Mouse (Mus musculus): ENCODE measurements around the gene Copz1.

The Copz1 gene

GRCm38 (mm10) chr15:103292673-103293345, 20.3 kb downstream of the Copz1 start:
- DNase-seq (ENCODE audit: low spot score), result no peak

DNA sequence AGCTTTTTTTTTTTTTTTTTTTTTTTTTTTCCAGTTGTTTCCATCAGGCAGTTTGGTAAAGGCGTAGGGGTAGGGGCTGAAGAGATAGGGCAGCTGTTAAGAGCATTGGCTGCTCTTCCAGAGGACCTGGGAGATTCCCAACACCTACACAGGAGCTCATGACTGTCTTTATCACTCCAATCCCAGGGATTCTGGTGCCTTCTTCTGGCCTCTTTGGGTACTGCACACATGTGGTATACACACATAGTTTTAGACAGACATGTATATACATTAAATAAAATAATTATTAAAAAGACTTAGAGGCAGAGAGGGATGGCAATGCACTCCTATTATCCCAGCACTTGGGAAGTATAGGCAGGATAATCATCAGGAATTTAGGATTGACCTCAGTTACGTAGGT, 20.9 kb downstream of the Copz1 start:
- DNase-seq (ENCODE audit: low spot score), result no peak

DNA sequence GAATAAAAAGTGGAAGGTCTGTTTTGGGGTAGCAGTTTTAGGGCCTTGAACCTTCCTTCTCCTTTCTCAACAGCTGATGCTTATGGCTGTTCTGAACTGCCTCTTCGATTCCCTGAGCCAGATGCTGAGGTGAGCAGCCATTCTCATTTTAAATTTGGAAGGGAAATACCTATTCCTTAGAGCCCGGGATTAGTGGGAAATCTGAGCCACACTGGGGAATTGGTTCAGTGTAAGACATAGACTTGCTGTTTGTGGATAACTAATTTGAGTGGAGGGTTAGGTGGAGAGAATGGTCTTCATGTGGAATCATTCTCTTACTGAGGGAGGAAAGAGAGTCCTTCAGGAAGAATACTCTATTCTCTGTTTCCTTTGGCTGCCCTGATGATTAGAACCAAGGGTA, 22.1 kb downstream of the Copz1 start:
- DNase-seq (ENCODE audit: low spot score), result no peak

DNA sequence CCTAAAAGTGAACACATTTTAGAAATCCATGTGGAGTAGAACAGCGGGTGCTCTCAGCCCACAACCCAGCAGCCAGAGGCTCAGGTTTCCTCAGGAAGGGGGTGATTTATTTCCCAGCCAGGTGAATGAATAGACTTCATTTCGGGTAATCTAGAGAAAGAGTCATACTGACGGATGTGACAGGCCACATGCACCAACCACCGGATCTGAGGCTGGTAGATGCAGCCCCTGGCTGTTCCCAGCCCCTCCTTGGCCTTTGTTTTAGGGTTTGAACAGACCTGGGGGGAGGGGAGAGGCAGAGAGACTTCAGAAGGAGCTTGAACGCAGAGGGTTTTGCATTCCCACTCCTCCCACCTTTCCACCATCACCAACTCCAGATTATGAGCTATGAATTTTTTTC, 23.3 kb downstream of the Copz1 start:
- DNase-seq (ENCODE audit: low spot score), result no peak

DNA sequence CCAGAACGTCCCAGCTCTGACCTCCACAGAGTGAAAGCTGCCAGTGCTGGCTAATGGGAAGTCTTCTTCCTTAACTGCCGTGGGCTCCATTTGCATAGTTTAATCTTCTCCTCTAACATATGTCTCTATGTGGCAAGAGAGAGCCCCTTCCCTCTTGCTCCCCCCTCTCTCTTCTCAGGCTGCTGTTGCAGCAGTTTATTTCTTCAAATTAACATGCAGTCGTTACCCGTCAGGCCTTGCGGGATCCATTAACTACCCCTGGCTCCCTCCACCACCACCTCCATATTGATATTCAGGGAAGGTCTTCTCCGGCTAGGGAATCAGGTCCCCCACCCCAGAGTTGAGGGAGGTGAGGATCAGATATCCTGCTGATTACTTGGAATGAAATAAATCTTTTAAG, 24.8 kb downstream of the Copz1 start:
- no peak for DNase-seq (ENCODE audit: low spot score)

DNA sequence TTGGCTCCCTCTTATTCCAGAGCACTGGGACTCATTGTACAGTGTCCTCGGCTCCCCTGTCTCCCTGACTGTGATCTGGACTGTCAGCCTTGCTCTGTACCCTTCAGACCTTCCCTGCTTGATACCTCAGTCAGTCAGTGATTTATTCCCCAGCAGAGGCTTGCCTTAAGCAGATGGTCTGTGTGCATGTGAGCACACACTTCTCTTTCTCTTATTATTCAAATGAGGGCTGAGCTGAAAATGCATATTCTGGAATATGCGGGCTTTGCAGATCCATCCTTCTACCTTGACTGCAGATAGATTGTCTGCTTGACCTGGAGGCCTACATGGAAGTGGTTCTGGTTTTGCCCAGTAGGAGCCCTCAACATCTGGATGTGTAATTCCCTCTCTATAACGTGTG, 25.5 kb downstream of the Copz1 start:
- DNase-seq (ENCODE audit: low spot score), result no peak

DNA sequence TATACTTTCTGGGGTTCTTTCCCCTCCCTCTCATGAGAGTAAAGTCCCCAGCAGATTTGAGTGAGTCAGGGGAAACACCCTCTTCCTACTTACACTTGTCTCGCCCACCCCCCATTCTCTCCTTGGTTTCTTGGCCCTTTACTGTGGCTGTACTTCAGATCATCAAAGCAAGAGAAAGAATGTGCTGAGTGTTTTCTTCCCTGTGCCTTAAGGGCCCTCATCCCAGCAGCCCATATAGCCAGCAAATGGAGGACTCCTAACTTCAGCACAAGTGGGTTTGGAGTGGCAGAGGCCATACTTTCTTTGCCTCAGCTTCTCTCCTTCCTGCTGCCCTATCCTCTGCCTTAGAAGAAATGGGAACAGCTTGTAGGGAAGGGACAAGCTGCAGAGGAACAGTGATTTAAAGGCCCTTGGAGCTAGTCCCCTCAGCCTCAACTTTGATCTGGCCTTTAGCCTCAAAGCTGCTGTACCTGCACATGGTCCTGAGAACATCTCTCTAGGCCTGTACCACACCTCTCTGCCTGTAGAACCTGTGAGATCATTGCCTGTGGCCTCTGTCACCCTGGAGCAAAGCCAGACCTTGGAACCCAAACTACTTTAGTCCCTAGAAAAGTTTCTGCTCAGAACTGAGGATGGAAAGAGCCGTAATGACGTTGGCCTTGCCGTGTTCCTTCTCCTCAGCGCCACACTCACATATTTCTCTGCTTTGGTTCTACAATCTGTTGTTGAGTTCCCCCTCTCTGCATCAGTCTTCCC, 26.5 kb downstream of the Copz1 start:
- no peak for DNase-seq (ENCODE audit: low spot score)

DNA sequence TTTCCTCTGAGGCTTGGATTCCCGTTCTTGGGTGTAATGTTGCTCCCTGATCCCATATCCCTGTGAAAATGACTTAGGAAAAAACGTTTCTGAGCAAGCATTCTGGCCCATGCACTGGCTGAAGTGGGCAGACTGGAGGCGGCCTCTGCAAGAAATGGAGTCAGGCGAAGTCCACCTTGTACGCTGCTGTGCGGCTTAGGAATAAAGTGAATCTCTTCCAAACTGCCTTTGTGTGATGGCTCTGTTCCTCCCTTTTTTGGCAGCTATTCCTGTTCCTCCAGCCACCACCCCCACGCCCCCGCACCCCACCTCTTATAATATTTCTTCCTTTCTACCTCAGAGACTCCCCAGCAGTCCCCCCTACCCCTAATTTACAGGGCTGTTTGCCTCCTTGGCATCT, 27.1 kb downstream of the Copz1 start:
- DNase-seq (ENCODE audit: low spot score), result no peak

GRCm38 (mm10) chr15:103300067-103300471, 27.6 kb downstream of the Copz1 start:
- DNase-seq (ENCODE audit: low spot score), result no peak

- no peak for DNase-seq (ENCODE audit: low spot score)
Observed at GRCm38 (mm10) chr15:103300560-103300959, 28.0 kb downstream of the Copz1 start.

GRCm38 (mm10) chr15:103301046-103301445, 28.5 kb downstream of the Copz1 start:
- DNase-seq (ENCODE audit: low spot score), result no peak

- no peak for DNase-seq (ENCODE audit: low spot score)
Observed at GRCm38 (mm10) chr15:103301547-103302340, 29.2 kb downstream of the Copz1 start.

GRCm38 (mm10) chr15:103302341-103303021, 30.0 kb downstream of the Copz1 start:
- DNase-seq (ENCODE audit: low spot score), result no peak

DNA sequence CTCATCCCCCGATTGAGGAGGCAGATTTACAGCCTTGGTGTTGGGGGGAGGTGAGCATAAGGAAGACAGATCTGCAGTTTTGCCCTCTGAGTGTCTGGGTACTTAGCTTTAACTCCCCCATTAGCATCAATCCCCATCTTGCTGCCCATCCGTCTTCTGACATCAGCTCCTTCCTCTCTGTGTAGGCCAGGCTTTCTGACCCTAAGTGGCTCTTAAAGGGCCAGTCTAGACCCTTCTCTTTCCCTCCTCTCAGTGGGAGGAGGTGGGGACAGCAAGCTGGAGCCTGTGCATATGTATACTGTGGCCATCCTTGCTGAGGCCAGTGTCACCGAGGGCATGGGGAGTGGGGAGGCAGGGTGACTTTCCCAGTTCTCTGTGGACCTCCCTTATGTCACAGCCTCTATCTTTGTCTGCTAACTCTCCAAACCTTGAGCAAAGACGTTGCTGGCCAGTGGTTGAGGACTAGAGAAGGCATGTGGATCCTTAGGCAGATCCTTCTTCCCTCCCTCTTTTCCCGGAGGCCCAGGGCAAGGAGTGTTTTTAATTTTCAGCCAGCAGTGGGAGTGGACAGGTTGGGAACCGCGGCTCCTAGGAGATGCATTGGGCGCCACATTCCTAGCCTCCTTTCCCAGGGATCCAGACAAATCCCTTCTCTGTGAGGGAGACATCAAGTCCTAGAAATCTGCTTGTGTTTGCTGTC, 31.6 kb downstream of the Copz1 start:
- no peak for DNase-seq (ENCODE audit: low spot score)

GRCm38 (mm10) chr15:103304616-103304969, 32.1 kb downstream of the Copz1 start:
- DNase-seq (ENCODE audit: low spot score), result no peak

- DNase-seq (ENCODE audit: low spot score), result peak; percentile 65
Observed at GRCm38 (mm10) chr15:103305070-103305678, 32.7 kb downstream of the Copz1 start.

- no peak for DNase-seq (ENCODE audit: low spot score)
Observed at GRCm38 (mm10) chr15:103305792-103306645, 33.5 kb downstream of the Copz1 start.

DNA sequence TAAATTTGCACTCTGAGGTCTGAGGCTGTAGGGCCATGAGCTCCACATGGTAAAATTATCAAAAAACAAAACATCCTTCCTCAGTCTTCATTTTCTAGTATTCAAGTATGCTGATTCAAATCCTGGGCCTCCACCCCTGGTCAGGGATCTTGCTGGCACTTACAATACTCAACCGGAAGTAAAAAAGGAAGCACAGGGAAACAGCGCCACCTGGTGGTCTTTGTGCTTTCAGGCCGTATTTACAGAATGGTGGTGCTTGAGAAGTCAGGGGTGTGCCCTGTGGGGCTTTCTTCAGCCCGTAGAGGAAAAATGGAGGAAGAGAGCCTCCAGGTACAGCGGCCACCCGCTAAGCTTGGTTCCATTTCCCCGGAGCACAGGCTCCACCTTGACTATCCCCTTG, 34.6 kb downstream of the Copz1 start:
- DNase-seq (ENCODE audit: low spot score), result peak; percentile 79

DNA sequence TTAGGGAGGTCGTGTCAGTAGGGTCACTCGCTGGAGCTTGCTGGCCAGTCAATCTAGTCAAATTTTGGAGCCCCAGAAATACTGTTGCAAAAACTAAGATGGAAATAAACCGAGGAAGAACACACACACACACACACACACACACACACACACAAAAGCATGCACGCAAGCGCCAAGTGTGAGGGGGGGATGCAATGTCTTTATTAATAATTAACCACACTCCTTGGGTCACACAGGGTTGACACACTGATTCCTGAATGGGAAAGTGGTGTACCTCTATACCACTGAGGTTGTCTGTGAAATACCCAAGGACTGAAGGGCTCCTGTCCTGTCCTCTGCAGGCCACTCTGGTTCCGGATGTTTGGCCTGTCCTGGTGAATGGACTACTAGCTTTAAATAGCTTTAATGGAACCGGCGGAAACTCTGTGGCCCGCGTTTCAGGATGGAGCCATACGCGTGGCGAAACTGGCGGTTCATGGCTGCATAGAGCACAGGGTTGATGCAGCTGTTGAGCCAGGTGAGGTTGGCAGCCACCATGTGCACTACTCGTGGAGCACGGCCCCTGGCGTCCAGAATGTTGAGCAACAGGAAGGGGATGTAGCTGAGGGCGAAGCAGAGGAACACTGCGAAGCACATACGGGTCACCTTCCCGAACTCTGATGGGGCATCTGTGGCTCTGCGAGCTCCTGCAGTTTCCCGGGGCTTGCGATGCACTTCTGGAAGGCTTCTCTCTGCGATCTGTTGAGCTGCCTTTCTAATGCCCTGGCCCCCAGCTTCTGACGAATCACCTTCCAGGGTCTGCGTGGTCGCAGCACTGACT, 35.8 kb downstream of the Copz1 start:
- no peak for DNase-seq (ENCODE audit: low spot score)
